Mouse (Mus musculus): Measurements from ENCODE around the gene Pde4b. TPM values are rescaled to one million over a fixed set of nuclear protein-coding genes. Genes with fewer than 3 reads are reported as not detected.

Pde4b gene
- polyA plus RNA-seq, 1 experiment, result 11.5 TPM

- H3K4me1 ChIP-seq (ENCODE audit: control insufficient read depth, insufficient read depth, low read length), result no peaks in the 10 kb centered on the region
- no peak for DNase-seq
- H3K4me3 ChIP-seq (ENCODE audit: insufficient read depth, low read depth, low read length), result no peak overlapping the region
- H3K27ac ChIP-seq (ENCODE audit: insufficient read depth, low read depth, low read length), result no peak overlapping the region
- no peak for TF ChIP-seq POLR2A (IDR thresholded peaks at IDR 0.05; ENCODE audit: low read depth, low read length)
- TF ChIP-seq CTCF (conservative IDR thresholded peaks at IDR 0.05; ENCODE audit: insufficient read depth, insufficient read length, low read depth, low read length), result no peak
- no peaks in the 10 kb centered on the region for H3K36me3 ChIP-seq (ENCODE audit: control insufficient read depth, insufficient read depth, low read length)
- H3K27me3 ChIP-seq (replicated peaks; ENCODE audit: control insufficient read depth, insufficient read depth, low read length), result no peaks in the 10 kb centered on the region
- WGBS, result 77% methylated on average over 5 of the region's 5 CpGs
These were observed 533.0 kb downstream of the Pde4b start for GRCm38 (mm10) chr4:102620179-102620910.

GRCm38 (mm10) chr4:102621120-102621519, 533.8 kb downstream of the Pde4b start:
- 95% methylated on average over 2 of the region's 2 CpGs for WGBS

GRCm38 (mm10) chr4:102622977-102623376, 535.6 kb downstream of the Pde4b start:
- Histone ChIP-seq H3K27me3 (replicated peaks; ENCODE audit: control insufficient read depth, insufficient read depth, low read length) (no peaks in the 10 kb centered on the region), H3K4me3 (ENCODE audit: insufficient read depth, low read depth, low read length) (no peak overlapping the region), H3K27ac (ENCODE audit: insufficient read depth, low read depth, low read length) (no peak overlapping the region), H3K36me3 (ENCODE audit: control insufficient read depth, insufficient read depth, low read length) (no peaks in the 10 kb centered on the region), H3K4me1 (ENCODE audit: control insufficient read depth, insufficient read depth, low read length) (no peaks in the 10 kb centered on the region)
- whole genome bisulfite sequencing, result 80% methylated on average over 5 of the region's 5 CpGs
- peak; percentile 14 for DNase-seq
- TF ChIP-seq CTCF (conservative IDR thresholded peaks at IDR 0.05; ENCODE audit: insufficient read depth, insufficient read length, low read depth, low read length), result no peak
- no peak for TF ChIP-seq POLR2A (IDR thresholded peaks at IDR 0.05; ENCODE audit: low read depth, low read length)

More at GRCm38 (mm10) chr4:102621120-102621519, 533.8 kb downstream of the Pde4b start:
- H3K4me1 ChIP-seq (ENCODE audit: control insufficient read depth, insufficient read depth, low read length), result no peaks in the 10 kb centered on the region
- H3K27me3 ChIP-seq (replicated peaks; ENCODE audit: control insufficient read depth, insufficient read depth, low read length), result no peaks in the 10 kb centered on the region
- H3K27ac ChIP-seq (ENCODE audit: insufficient read depth, low read depth, low read length), result no peak overlapping the region
- DNase-seq, result no peak
- no peak for TF ChIP-seq POLR2A (IDR thresholded peaks at IDR 0.05; ENCODE audit: low read depth, low read length)
- TF ChIP-seq CTCF (conservative IDR thresholded peaks at IDR 0.05; ENCODE audit: insufficient read depth, insufficient read length, low read depth, low read length), result no peak
- H3K4me3 ChIP-seq (ENCODE audit: insufficient read depth, low read depth, low read length), result no peak overlapping the region
- H3K36me3 ChIP-seq (ENCODE audit: control insufficient read depth, insufficient read depth, low read length), result no peaks in the 10 kb centered on the region

DNA sequence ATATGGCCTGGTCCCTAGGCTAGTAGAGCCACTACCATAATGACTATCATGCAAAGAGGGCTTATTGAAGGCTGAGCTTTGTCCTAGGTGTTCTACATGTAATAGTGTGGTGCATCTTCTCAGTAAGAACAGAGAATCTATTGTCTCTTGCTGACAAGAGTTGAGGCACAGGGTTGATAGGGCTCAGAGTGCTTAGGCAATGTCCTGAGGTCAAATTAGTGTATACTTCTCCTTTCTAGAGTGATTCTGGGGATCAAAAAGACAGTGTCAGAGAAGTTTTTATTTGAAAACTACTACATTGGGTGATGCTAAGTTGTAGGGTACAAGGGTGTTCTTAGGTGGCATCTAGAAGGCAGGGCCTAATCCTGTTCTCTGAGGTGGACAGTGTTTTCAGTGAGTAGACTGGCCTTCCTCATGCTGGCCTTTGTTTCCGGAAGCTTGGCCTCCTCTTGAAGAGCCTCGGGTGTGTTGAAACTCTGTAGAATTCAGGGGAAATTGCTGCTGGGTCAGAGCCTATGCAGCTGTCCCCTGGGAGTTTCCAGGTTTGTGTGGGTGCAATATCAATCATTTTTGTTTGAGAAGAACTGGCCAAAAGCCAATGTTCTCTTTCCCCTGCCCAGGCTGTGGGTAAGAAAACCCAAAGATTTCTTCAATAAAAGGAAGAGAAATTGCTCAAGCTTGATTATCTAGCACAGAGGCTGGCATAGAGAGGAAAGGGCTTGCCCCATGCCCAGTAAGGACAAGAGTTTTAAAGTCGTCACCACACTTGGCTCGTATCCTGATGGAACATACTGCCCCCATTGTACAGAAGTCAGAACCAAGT, 536.7 kb downstream of the Pde4b start:
- TF ChIP-seq CTCF (conservative IDR thresholded peaks at IDR 0.05; ENCODE audit: insufficient read depth, insufficient read length, low read depth, low read length) (no peak), POLR2A (IDR thresholded peaks at IDR 0.05; ENCODE audit: low read depth, low read length) (no peak)
- Histone ChIP-seq H3K27me3 (replicated peaks; ENCODE audit: control insufficient read depth, insufficient read depth, low read length) (no peaks in the 10 kb centered on the region), H3K4me3 (ENCODE audit: insufficient read depth, low read depth, low read length) (no peak overlapping the region), H3K4me1 (ENCODE audit: control insufficient read depth, insufficient read depth, low read length) (no peaks in the 10 kb centered on the region), H3K27ac (ENCODE audit: insufficient read depth, low read depth, low read length) (no peak overlapping the region), H3K36me3 (ENCODE audit: control insufficient read depth, insufficient read depth, low read length) (no peaks in the 10 kb centered on the region)
- 67% methylated on average over 4 of the region's 4 CpGs for WGBS
- DNase-seq, result peak; percentile 24

- Histone ChIP-seq H3K4me1 (ENCODE audit: control insufficient read depth, insufficient read depth, low read length) (no peaks in the 10 kb centered on the region), H3K27ac (ENCODE audit: insufficient read depth, low read depth, low read length) (no peak overlapping the region), H3K4me3 (ENCODE audit: insufficient read depth, low read depth, low read length) (no peak overlapping the region), H3K27me3 (replicated peaks; ENCODE audit: control insufficient read depth, insufficient read depth, low read length) (no peaks in the 10 kb centered on the region), H3K36me3 (ENCODE audit: control insufficient read depth, insufficient read depth, low read length) (no peaks in the 10 kb centered on the region)
- no peak for TF ChIP-seq POLR2A (IDR thresholded peaks at IDR 0.05; ENCODE audit: low read depth, low read length)
- TF ChIP-seq CTCF (conservative IDR thresholded peaks at IDR 0.05; ENCODE audit: insufficient read depth, insufficient read length, low read depth, low read length), result no peak
- DNase-seq, result no peak
- WGBS, result 70% methylated on average over 8 of the region's 8 CpGs
These were observed 537.6 kb downstream of the Pde4b start for GRCm38 (mm10) chr4:102624937-102625336.

DNA sequence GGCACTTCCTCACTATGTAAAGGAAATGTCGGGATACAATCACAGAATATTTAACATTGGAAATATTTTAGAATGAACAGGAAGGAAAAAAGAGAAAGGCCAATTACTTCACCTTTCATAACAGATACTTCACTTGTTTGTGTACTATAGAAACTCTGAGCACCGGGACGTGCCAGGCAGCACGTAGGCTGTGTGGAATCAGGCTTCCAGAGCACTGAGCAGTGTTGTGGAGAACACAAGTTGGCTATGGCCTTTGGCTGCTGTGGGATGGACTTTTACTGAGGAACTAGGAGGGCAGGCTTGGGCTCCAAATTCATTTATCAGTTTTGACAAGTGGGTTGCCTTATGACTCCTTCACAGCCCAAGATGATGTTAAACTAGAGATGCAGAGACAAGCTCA, 540.5 kb downstream of the Pde4b start:
- no peak overlapping the region for H3K4me3 ChIP-seq (ENCODE audit: insufficient read depth, low read depth, low read length)
- TF ChIP-seq POLR2A (IDR thresholded peaks at IDR 0.05; ENCODE audit: low read depth, low read length), result no peak
- TF ChIP-seq CTCF (conservative IDR thresholded peaks at IDR 0.05; ENCODE audit: insufficient read depth, insufficient read length, low read depth, low read length), result no peak
- 88% methylated on average over 4 of the region's 4 CpGs for WGBS

DNA sequence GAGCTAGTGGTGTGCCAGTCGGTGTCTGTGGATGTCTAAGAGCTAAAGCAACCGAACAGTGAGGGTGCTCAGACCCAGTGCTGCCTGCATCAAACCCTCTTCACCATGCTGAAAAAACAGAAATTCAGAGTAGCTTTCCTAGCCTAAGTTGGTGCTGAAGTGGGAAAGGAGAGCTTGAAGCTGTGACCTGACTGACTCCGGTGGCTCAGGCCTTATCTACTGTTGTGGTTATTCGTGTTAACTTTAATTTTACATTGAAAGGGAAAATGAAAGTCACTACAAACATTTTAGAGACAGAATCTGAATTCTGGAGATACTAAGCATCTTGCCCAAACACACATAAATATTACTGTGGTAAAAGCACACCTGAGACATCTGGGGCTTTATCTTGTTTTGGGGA, 542.3 kb downstream of the Pde4b start:
- TF ChIP-seq CTCF (conservative IDR thresholded peaks at IDR 0.05; ENCODE audit: insufficient read depth, insufficient read length, low read depth, low read length), result no peak
- no peak for TF ChIP-seq POLR2A (IDR thresholded peaks at IDR 0.05; ENCODE audit: low read depth, low read length)
- 77% methylated on average over 4 of the region's 4 CpGs for WGBS
- H3K27me3 ChIP-seq (replicated peaks; ENCODE audit: control insufficient read depth, insufficient read depth, low read length), result no peaks in the 10 kb centered on the region

More for the DNA sequence above, 540.5 kb downstream of the Pde4b start:
- Histone ChIP-seq H3K27ac (ENCODE audit: insufficient read depth, low read depth, low read length) (no peak overlapping the region), H3K36me3 (ENCODE audit: control insufficient read depth, insufficient read depth, low read length) (no peaks in the 10 kb centered on the region), H3K27me3 (replicated peaks; ENCODE audit: control insufficient read depth, insufficient read depth, low read length) (no peaks in the 10 kb centered on the region), H3K4me1 (ENCODE audit: control insufficient read depth, insufficient read depth, low read length) (no peaks in the 10 kb centered on the region)
- no peak for DNase-seq

More for the DNA sequence above, 542.3 kb downstream of the Pde4b start:
- H3K4me3 ChIP-seq (ENCODE audit: insufficient read depth, low read depth, low read length), result no peak overlapping the region
- DNase-seq, result no peak
- H3K36me3 ChIP-seq (ENCODE audit: control insufficient read depth, insufficient read depth, low read length), result no peaks in the 10 kb centered on the region
- no peaks in the 10 kb centered on the region for H3K4me1 ChIP-seq (ENCODE audit: control insufficient read depth, insufficient read depth, low read length)
- no peak overlapping the region for H3K27ac ChIP-seq (ENCODE audit: insufficient read depth, low read depth, low read length)

Measured in kidney, adult 2 months (tissue).